Mouse (Mus musculus): ENCODE results near the gene Oscar. TPM values are rescaled to one million over a fixed set of nuclear protein-coding genes. Genes with fewer than 3 reads are reported as not detected.

The Oscar gene
- 1.6 and 2.2 TPM in 2 replicates for polyA plus RNA-seq (2012; rRNA removed)

DNA sequence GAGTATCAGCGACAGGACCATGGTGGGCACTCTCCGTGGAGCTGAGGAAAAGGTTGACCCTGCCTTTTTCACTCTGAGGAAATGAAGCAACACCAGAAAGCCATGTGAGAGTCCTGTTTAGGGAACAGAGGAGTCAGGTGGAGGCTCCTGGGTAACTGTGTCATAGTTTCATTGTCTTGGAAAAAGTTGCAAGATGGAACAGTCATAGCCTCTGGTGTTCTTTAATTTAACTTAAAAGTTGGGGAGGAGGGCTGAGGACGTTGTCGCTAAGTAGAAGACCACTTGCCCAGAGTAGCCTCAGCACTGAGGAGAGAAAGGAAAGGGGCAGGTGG, at the start of gene Oscar:
Oscar (minus strand) TSS at position 101 of the 332 bp plus-strand sequence.

GRCm38 (mm10) chr7:3665215-3666114, 49.5 kb upstream of the Oscar start, which contains the start of gene Leng1:
Gene Leng1, minus strand, starts transcription at chr7:3665840.

GRCm38 (mm10) chr7:3644672-3645487, 28.9 kb upstream of the Oscar start, which contains the start of gene Cnot3:
Gene Cnot3, plus strand, starts transcription at chr7:3645268.

DNA sequence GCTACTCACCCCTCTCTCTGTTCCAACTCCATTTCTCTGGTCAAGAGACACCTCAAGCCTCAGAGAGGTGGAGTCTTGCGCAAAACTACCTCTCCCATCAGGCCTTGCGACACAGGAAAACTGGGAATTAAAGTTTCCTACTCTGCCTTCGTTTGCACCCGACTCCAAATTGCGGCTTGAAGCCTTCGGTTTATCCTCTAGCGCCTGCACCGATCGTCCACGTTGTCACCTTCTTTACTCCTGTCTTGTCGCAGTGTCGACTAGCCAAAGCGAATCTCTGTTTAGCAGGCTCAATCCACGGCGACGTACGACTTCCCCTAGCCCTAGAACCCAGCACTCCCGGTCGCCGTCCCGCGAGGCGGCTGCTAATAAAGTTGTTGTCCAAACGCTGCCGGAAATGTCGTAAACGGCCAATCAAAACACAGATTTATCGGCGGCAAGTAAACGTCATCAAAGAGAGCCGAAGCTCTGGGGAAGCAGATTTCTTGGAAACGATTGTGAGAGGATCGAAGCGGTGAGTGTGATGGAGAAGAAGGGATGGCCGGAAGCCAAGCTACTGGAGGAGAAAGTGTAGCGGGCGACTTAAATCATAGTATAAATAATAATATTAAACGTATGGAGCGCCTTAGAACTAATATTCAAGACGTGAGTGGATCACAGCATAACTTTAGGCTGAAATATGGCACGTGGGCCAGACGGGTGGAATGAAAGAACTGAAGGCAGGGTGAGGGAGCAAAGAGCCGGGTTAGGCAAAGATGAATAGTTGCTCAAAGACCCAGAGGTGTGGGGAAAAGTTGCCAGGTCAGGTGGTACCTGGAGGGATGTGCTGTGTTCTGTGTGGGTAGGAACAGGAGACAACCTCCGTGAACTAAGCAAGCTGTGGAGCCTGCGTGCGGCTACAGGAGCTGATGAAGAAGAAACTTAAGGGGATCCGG, 13.9 kb upstream of the Oscar start, which contains the start of the genes Tfpt and Prpf31:
Tfpt (minus strand) TSS at position 387 of the 935 bp plus-strand sequence.
Prpf31 (plus strand) TSS at position 443 of the 935 bp plus-strand sequence.

GRCm38 (mm10) chr7:3617242-3617995, 1.5 kb upstream of the Oscar start, which contains the start of gene Ndufa3:
Gene Ndufa3, plus strand, starts transcription at chr7:3617373.

Other genes starting within 250 kb of the Oscar start
- gene Cacng8, start 225.5 kb downstream of the Oscar start, polyA plus RNA-seq (2012; rRNA removed): 17.7 and 17.9 TPM in 2 replicates
- gene Cacng6, start 192.0 kb downstream of the Oscar start, polyA plus RNA-seq (2012; rRNA removed): 0.04 and 1.8 TPM in 2 replicates
- gene Tarm1, start 113.5 kb downstream of the Oscar start, polyA plus RNA-seq (2012; rRNA removed): 0.05 and 0.21 TPM in 2 replicates
- gene Ndufa3, start 1.2 kb upstream of the Oscar start, polyA plus RNA-seq (2012; rRNA removed): 221 and 222 TPM in 2 replicates
- 34.6 and 38.4 TPM in 2 replicates for gene Tfpt, start 13.8 kb upstream of the Oscar start, polyA plus RNA-seq (2012; rRNA removed)
- 72.9 and 84.7 TPM in 2 replicates for gene Prpf31, start 13.8 kb upstream of the Oscar start, polyA plus RNA-seq (2012; rRNA removed)
- 79.6 and 81.0 TPM in 2 replicates for gene Cnot3, start 29.1 kb upstream of the Oscar start, polyA plus RNA-seq (2012; rRNA removed)
- 10.1 and 10.7 TPM in 2 replicates for gene Leng1, start 49.7 kb upstream of the Oscar start, polyA plus RNA-seq (2012; rRNA removed)
- gene Tmc4, start 61.4 kb upstream of the Oscar start, polyA plus RNA-seq (2012; rRNA removed): 12.5 and 16.2 TPM in 2 replicates
- gene Tsen34, start 76.7 kb upstream of the Oscar start, polyA plus RNA-seq (2012; rRNA removed): 162 and 166 TPM in 2 replicates
- gene Mboat7, start 77.4 kb upstream of the Oscar start, polyA plus RNA-seq (2012; rRNA removed): 72.0 and 78.4 TPM in 2 replicates
- gene Rps9, start 87.8 kb upstream of the Oscar start, polyA plus RNA-seq (2012; rRNA removed): 2,416 and 2,732 TPM in 2 replicates
- gene Pirb, start 104.2 kb upstream of the Oscar start, polyA plus RNA-seq (2012; rRNA removed): 0.40 and 0.48 TPM in 2 replicates
- gene Gm15448, start 209.5 kb upstream of the Oscar start, polyA plus RNA-seq (2012; rRNA removed): not detected in 2 replicates
- 0.02 and 0.11 TPM in 2 replicates for gene Pira2, start 228.9 kb upstream of the Oscar start, polyA plus RNA-seq (2012; rRNA removed)